Comparison of ENCODE assay signal across 12 mouse cellular contexts in the genomic region with DNA sequence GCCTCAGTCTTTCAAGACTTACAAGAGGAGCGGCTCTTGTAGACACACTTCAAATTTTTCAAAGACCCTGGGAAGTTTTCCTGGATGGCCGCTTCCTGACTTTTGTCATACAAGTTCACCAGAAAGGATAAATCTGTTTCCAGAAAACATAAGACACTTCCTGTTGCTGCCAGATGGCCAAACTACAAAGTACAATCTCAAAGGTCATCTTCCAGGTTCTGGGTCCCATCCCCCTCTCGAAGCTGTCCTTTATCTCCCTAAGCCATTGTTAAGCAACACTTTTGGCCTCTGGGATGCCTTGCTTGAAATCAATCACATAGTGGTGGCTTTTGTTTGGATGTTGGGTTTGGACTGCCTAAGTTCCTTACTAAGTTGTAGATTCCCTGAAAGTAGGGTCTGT.
"Had no signal": no experiment of that assay in that cellular context is flagged by ENCODE, and none has a peak within 500 bp of the region (broad histone marks: within the 10 kb centered on the region; RNA-seq: fewer than 3 reads in every experiment).

No protein-coding gene starts in this region.

- H3K4me2 ChIP-seq: hindbrain, embryonic 14.5 days; intestine, embryonic 15.5 days; liver, embryonic 13.5 days; midbrain, embryonic 13.5 days; stomach, embryonic 15.5 days had no signal

- H3K9ac ChIP-seq: hindbrain, embryonic 14.5 days; intestine, embryonic 15.5 days; liver, embryonic 13.5 days; liver, postnatal 0 days; midbrain, embryonic 13.5 days; stomach, embryonic 15.5 days had no signal

- DNase-seq: kidney, adult 8-10 months; liver, embryonic 13.5 days; liver, postnatal 0 days; right cerebral cortex, postnatal 14 days; thymus, adult 2 months; thymus, postnatal 25 days had no signal

- H3K4me3 ChIP-seq: intestine, embryonic 15.5 days; left cerebral cortex, adult 2 months; limb, embryonic 10.5 days; liver, embryonic 13.5 days; midbrain, embryonic 13.5 days; stomach, embryonic 15.5 days had no signal

- H3K4me1 ChIP-seq: intestine, embryonic 15.5 days; liver, embryonic 13.5 days; stomach, embryonic 15.5 days had no signal

- H3K27me3 ChIP-seq: intestine, embryonic 15.5 days; liver, embryonic 13.5 days; midbrain, embryonic 13.5 days; stomach, embryonic 15.5 days had no signal

- H3K36me3 ChIP-seq: intestine, embryonic 15.5 days; liver, embryonic 13.5 days; midbrain, embryonic 13.5 days; stomach, embryonic 15.5 days had no signal

- H3K27ac ChIP-seq: hindbrain, embryonic 14.5 days; intestine, embryonic 15.5 days; left cerebral cortex, adult 2 months; liver, embryonic 13.5 days; midbrain, embryonic 13.5 days; stomach, embryonic 15.5 days had no signal

- ATAC-seq: intestine, embryonic 15.5 days; liver, postnatal 0 days; midbrain, embryonic 13.5 days had no signal

- H3K9me3 ChIP-seq: intestine, embryonic 15.5 days; limb, embryonic 10.5 days; liver, embryonic 13.5 days; midbrain, embryonic 13.5 days; stomach, embryonic 15.5 days had no signal
